Mouse (Mus musculus) forebrain, embryonic 16.5 days (tissue): ENCODE data around the gene Arhgef10l. TPM values are rescaled to one million over a fixed set of nuclear protein-coding genes. Genes with fewer than 3 reads are reported as not detected.

Source experiments
- ATAC-seq: fragments of 200-750 bp; cut with Nextera tagmentation; 2 replicates; pipeline ENCODE4 v1.8.0; 2017; ENCODE audit warnings: mild to moderate bottlenecking, moderate library complexity
- H3K27ac ChIP-seq: fragments of 300-500 bp; sonication (generic); 2 replicates; pipeline ENCODE4 v1.5.1; 2014; ENCODE audit warnings: low read length, control low read depth
- H3K27me3 ChIP-seq: fragments of 300-500 bp; sonication (generic); replicated peaks from 2 replicates; pipeline ENCODE4 v1.6.1; 2014; ENCODE audit warnings: low read length; ENCODE audit not compliant: control insufficient read depth, insufficient read depth
- H3K36me3 ChIP-seq: fragments of 300-500 bp; sonication (generic); 2 replicates; pipeline ENCODE4 v1.6.1; 2014; ENCODE audit not compliant: control insufficient read depth, insufficient read depth
- H3K4me1 ChIP-seq: fragments of 300-500 bp; sonication (generic); replicated peaks from 2 replicates; pipeline ENCODE4 v1.6.1; 2014; ENCODE audit warnings: low read length; ENCODE audit not compliant: control insufficient read depth, insufficient read depth
- H3K4me2 ChIP-seq: fragments of 300-500 bp; sonication (generic); 2 replicates; pipeline ENCODE4 v1.6.1; 2014; ENCODE audit warnings: mild to moderate bottlenecking, low read length, control low read depth
- H3K4me3 ChIP-seq: fragments of 300-500 bp; sonication (generic); replicated peaks from 2 replicates; pipeline ENCODE4 v1.5.1; 2014; ENCODE audit warnings: mild to moderate bottlenecking, low read length, control low read depth
- H3K9ac ChIP-seq: fragments of 300-500 bp; sonication (generic); replicated peaks from 2 replicates; pipeline ENCODE4 v1.6.1; 2014; ENCODE audit warnings: low read depth, low read length, control low read depth
- H3K9me3 ChIP-seq: fragments of 300-500 bp; sonication (generic); 2 replicates; pipeline ENCODE4 v1.6.1; 2016; ENCODE audit warnings: low read length; ENCODE audit not compliant: control insufficient read depth
- WGBS: fragments of 180-500 bp; shearing (Covaris S2); extraction: QIAGEN DNeasy Blood & Tissue Kit; methylation state at CpG from one replicate; pipeline ENCODE4 v1.1.7; 2014; 5-methylcytosine and 5-hydroxymethylcytosine counted together
- polyA plus RNA-seq: library from polyadenylated mRNA; unstranded; fragments of >200 nt; fragmentation: Nextera tagmentation; extraction: Ambion mirVana; gene quantifications from 2 replicates; pipeline ENCODE4 v1.2.1, GENCODE M21; 2015

The Arhgef10l gene
- polyA plus RNA-seq, 1 experiment from 2014 or later = 23.0 TPM

DNA sequence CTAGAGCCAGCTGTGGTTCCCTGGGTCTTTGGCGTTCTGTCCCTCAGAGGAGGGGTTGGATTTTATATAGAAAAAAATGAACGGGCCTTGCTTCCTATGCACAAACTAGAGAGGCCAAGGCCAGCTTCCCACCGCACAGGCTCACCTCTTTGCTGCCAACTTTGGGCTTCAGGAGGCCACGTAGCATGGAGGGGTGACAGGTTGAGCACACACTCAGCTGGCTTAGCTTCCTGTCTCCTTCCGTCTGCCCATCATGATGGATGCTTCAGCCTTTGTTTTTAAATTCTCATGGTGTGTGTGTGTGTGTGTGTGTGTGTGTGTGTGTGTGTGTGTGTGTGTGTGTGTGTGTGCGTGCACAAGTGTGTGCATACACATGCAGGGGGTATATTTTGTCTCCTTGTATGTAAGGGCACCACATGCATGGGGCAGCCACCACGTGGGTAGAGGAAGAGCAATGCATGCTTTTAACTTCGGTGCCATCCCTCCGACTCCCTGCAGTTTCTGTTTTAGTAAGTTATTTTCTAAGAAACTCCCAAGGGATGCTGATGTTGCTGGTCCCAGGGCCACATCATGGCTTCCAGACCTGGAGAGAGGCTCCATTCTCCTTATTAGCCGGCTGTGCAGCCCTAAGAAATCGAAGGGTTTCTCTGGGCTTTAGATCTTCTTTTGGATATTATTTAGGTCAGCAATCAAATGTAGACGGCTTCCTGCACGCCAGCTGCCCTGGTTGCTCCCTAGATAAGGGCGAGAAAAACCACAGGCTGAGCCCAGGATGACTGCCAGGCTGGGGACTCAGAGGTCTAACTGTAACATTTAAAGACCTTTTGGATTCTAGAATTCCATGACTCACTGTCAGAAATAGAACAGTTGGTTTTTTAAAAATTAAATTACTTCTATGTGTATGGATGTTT, 30.1 kb upstream of the Arhgef10l start:
- peaks cover 12% of the 10 kb centered on the region for H3K4me1 ChIP-seq
- no peak overlapping the region for H3K4me2 ChIP-seq
- WGBS = 82% methylated on average over 14 of the region's 14 CpGs
- H3K27me3 ChIP-seq = peaks cover 17% of the 10 kb centered on the region
- no peak overlapping the region for H3K27ac ChIP-seq
- H3K9ac ChIP-seq = no peak overlapping the region
- no peak for ATAC-seq
- no peaks in the 10 kb centered on the region for H3K9me3 ChIP-seq
- H3K4me3 ChIP-seq = no peak overlapping the region
- H3K36me3 ChIP-seq = no peaks in the 10 kb centered on the region

DNA sequence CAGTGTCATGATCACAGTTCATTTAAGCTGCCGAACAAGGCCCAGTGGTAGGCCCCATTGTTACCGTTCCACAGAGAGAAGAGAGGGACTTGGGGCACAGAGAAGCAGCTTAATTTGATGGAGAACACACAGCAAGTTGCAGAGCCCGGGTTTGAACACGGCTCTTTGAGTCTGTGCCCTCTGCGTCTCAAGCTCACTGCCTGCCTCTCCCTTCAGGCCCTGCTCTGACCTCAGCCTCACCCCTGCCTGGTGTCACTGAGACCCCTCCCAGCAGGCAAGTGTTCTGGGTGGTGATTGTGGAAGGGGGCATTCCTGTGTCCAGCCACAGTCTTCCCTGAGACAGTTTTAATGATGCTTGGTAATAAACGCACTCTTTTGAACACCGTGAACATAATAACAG, 29.3 kb upstream of the Arhgef10l start:
- H3K4me3 ChIP-seq = no peak overlapping the region
- WGBS = 61% methylated on average over 7 of the region's 7 CpGs
- H3K4me1 ChIP-seq = peaks cover 7% of the 10 kb centered on the region
- H3K4me2 ChIP-seq = no peak overlapping the region
- no peak overlapping the region for H3K9ac ChIP-seq
- ATAC-seq = no peak
- H3K36me3 ChIP-seq = no peaks in the 10 kb centered on the region
- no peak overlapping the region for H3K27ac ChIP-seq
- H3K27me3 ChIP-seq = peaks cover 12% of the 10 kb centered on the region
- H3K9me3 ChIP-seq = no peaks in the 10 kb centered on the region

DNA sequence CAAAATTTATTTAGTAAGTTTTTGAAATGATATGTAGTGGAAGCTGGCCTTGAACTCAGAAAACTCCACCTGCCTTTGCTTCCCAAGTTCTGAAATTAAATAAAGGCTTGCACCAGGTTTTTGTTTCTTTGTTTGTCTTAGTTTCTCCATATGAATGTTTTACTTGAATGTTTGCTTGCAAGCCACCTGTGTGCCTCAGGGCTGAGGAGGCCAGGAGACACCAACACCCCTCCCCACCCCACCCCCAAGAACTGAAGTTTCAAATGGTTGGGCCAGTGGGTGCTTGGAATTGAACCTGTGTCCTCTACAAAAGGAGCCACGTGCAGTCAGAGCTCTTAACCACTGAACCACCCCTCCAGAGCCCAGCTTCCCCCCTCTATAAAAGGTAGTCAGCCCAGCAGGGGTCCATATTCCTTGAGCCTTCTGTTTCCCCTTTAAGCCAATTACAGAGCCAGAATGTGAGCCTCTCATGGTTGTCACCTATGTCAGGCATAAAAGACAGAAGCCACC, 28.8 kb upstream of the Arhgef10l start:
- H3K27ac ChIP-seq = no peak overlapping the region
- no peak overlapping the region for H3K9ac ChIP-seq
- no peak overlapping the region for H3K4me3 ChIP-seq
- 7% methylated on average over 1 of the region's 1 CpGs for WGBS
- H3K4me1 ChIP-seq = peaks cover 4% of the 10 kb centered on the region
- no peak overlapping the region for H3K4me2 ChIP-seq
- H3K9me3 ChIP-seq = no peaks in the 10 kb centered on the region
- ATAC-seq = no peak
- peaks cover 12% of the 10 kb centered on the region for H3K27me3 ChIP-seq
- H3K36me3 ChIP-seq = no peaks in the 10 kb centered on the region

- H3K36me3 ChIP-seq = no peaks in the 10 kb centered on the region
- H3K9me3 ChIP-seq = no peaks in the 10 kb centered on the region
- H3K4me2 ChIP-seq = no peak overlapping the region
- ATAC-seq = no peak
- H3K4me3 ChIP-seq = no peak overlapping the region
- peaks cover 2% of the 10 kb centered on the region for H3K27me3 ChIP-seq
- WGBS = 91% methylated on average over 4 of the region's 4 CpGs
- H3K4me1 ChIP-seq = no peaks in the 10 kb centered on the region
- H3K27ac ChIP-seq = no peak overlapping the region
- no peak overlapping the region for H3K9ac ChIP-seq
Observed at GRCm38 (mm10) chr4:140693513-140693912, 27.7 kb upstream of the Arhgef10l start.

DNA sequence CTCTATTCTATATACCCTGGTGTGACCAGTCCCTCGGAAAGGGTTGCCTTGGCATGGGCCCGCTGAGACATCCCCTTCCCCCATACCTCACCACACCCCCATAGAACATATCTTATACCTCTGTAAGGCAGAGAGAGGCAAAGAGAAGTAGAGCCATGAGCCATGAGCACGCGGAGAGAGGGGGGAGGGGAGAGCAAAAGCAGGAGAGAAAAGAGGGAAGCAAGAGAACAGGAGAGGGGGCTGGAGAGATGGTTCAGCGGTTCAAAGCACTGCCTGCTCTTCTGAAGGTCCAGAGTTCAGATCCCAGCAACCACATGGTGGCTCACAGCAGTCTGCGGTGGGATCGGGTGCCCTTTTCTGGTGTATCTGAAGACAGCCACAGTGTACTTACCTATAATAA, 25.7 kb upstream of the Arhgef10l start:
- WGBS = 73% methylated on average over 7 of the region's 7 CpGs

GRCm38 (mm10) chr4:140689873-140690655, 24.3 kb upstream of the Arhgef10l start:
- Histone ChIP-seq H3K9ac (no peak overlapping the region), H3K36me3 (no peaks in the 10 kb centered on the region), H3K4me2 (no peak overlapping the region), H3K4me3 (no peak overlapping the region), H3K27me3 (no peaks in the 10 kb centered on the region), H3K9me3 (no peaks in the 10 kb centered on the region), H3K4me1 (no peaks in the 10 kb centered on the region), H3K27ac (no peak overlapping the region)
- ATAC-seq = no peak
- 82% methylated on average over 16 of the region's 16 CpGs for WGBS

More for the DNA sequence above, 25.7 kb upstream of the Arhgef10l start:
- no peaks in the 10 kb centered on the region for H3K4me1 ChIP-seq
- no peaks in the 10 kb centered on the region for H3K27me3 ChIP-seq
- no peaks in the 10 kb centered on the region for H3K36me3 ChIP-seq
- H3K9ac ChIP-seq = no peak overlapping the region
- no peak overlapping the region for H3K4me2 ChIP-seq
- ATAC-seq = no peak
- no peak overlapping the region for H3K4me3 ChIP-seq
- H3K9me3 ChIP-seq = no peaks in the 10 kb centered on the region
- no peak overlapping the region for H3K27ac ChIP-seq

DNA sequence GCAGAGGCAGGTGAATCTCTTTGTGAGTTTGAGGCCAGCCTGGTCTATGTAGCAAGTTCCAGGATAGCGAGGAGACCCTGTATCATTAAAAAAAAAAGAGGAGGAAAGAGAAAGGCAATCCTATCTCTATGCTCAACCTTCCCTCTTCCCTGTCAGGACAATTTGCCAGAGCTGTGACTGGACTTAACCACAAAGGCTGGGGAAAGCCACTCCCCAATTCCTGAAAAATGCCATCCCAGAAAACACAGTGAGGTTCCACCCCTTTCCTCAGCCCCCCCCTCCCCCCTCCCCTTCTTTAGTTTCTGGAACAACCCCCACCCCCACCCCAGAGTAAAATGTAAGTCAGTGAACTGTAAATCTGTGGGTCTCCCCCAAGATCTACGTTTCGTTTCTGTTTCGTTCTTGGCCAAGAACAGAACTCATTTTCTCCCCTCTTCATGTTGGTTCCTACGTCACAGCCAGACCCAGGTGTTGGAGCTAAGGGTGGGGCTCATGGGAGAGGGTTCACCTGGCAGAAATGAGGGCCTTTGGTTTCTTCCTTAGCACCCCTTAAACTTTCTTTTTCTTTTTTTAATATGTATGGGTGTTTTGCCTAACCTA, 23.1 kb upstream of the Arhgef10l start:
- Histone ChIP-seq H3K9me3 (no peaks in the 10 kb centered on the region), H3K27ac (no peak overlapping the region), H3K9ac (no peak overlapping the region), H3K27me3 (no peaks in the 10 kb centered on the region), H3K4me1 (peaks cover 4% of the 10 kb centered on the region; the same call in 1 of the 2 replicates), H3K36me3 (no peaks in the 10 kb centered on the region), H3K4me2 (no peak overlapping the region), H3K4me3 (no peak overlapping the region)
- 90% methylated on average over 5 of the region's 5 CpGs for WGBS
- ATAC-seq = no peak

GRCm38 (mm10) chr4:140688044-140688825, 22.4 kb upstream of the Arhgef10l start:
- H3K9me3 ChIP-seq = no peaks in the 10 kb centered on the region
- H3K36me3 ChIP-seq = no peaks in the 10 kb centered on the region
- no peaks in the 10 kb centered on the region for H3K27me3 ChIP-seq
- H3K4me1 ChIP-seq = peaks cover 4% of the 10 kb centered on the region; the same call in 1 of the 2 replicates
- no peak for ATAC-seq
- no peak overlapping the region for H3K9ac ChIP-seq
- 69% methylated on average over 12 of the region's 12 CpGs for WGBS
- H3K4me2 ChIP-seq = no peak overlapping the region
- no peak overlapping the region for H3K27ac ChIP-seq
- H3K4me3 ChIP-seq = no peak overlapping the region
